Mouse (Mus musculus): ENCODE data around the gene Tmbim4. TPM values are rescaled to one million over a fixed set of nuclear protein-coding genes. Genes with fewer than 3 reads are reported as not detected.

Tmbim4 gene
- 78.0 and 81.8 TPM in 2 replicates for polyA plus RNA-seq (2012; rRNA removed)

DNA sequence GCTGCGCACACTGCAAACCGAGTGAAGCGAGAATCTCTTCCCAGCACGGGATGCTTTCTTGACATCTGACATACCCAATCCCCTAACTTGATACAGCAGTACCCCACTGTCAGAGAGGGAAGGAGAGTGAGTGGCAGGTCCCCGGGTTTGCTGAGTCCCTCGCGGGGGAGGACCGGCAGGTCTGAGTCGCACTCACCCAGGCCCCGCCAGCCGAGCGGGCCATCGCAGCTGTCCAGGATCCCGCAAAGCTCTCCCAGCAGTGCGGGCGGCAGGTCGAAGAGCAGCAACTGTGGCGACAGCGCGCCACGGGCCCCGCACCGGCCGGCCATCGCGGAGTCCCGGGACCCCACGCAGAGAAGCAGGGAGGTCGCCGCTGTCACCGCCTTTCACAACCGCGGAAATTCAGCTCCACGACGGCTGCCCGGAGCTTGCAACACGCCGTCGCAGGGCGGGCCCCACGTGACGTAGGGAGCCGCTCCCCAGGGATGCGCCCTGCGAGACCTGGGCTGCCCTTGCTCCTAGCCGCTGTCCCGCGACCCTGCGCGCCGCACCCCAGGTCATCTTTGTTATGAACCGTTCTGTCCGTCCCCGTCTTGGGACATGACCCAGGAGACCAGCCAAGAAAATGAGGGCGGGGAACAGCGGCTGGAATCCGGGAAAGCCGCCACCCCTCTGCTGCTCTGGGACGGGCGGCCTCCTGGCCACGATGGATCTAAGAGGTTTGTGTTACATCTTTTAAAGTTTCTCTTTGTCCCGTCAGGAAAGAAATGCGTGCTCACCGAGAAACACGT is at the start of gene Tmbim4:
Gene Tmbim4, plus strand, starts transcription at position 460 of the 791 bp plus-strand sequence.

DNA sequence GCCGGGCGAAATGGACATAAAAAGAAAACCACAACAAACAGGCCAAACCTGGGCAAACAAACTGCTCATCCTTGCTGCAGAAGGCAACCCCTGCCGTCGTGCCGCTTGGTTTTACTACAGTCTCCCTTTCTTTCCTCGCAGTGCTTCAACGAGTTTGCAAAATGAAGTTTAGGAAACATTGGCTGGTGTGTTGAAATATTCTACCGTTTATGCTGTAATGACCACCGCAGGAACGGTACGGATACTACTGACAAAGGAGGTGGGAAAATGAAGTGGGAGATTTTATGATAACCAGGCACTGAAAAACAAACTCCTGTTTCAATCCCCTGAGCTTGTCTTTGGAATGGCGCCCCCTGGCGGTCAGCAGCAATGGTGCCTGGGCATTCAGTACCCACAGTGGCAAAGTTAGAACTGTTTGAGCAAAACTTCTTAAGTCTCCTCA is 592 bp downstream of the Tmbim4 start, which contains the start of gene Irak3:
Gene Irak3, minus strand, starts transcription at position 170 of the 442 bp plus-strand sequence.

DNA sequence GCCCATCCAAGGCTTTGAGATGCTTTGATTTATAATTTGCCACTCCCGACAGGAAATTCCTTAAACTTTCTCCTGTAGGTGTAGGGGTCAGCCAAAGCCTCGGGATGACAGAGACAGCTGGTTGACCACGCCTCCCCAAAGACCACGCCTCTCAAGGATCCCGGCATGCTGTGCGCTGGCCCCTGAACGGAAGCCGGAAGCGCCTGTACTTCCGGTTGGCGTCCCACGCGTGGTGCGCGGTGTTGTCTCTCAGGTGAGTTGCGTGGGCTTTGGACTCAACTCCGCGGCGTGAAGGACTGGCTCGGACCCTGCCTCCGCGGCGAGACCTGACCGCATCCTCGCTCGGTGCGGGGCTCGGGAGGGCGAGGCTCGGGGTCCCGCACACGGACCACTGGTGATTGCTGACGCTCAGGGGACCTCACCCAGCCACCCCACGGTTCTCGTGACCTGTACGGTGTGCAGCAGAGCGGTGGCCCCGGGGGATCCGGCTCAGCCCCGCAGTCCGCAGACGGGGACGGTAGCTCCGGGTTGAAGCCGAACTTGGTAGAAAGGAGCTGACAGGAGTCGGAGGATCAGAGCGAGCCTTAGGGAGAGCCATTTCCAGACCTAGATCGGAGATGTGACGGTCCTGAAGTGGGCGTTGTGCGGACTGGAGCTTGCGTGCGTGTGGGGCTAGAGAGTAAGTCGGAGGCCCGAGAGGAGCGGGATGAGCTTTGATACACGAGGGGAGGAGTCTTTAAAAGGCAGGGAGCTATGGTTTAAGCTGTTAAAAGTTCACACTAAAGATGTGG is 25.7 kb downstream of the Tmbim4 start, which contains the start of gene Llph:
Gene Llph, plus strand, starts transcription at position 200 of the 791 bp plus-strand sequence.

Other genes starting within 250 kb of the Tmbim4 start
- 5.7 and 6.4 TPM in 2 replicates for gene Helb, start 88.6 kb upstream of the Tmbim4 start, polyA plus RNA-seq (2012; rRNA removed)
- gene Irak3, start 540 bp downstream of the Tmbim4 start, polyA plus RNA-seq (2012; rRNA removed): 0.39 and 1.1 TPM in 2 replicates
- gene Llph, start 25.5 kb downstream of the Tmbim4 start, polyA plus RNA-seq (2012; rRNA removed): 32.7 and 34.0 TPM in 2 replicates